Mouse (Mus musculus) thymus, postnatal 4 days (tissue): Measurements from ENCODE around the gene Mmp24.

Experiments used
- DNase-seq: peaks from one replicate; pipeline ENCODE4 v3.0.0; 2021

The Mmp24 gene

GRCm38 (mm10) chr2:155776824-155777687 lies 1.9 kb downstream of the Mmp24 start:
- DNase-seq, result no peak

GRCm38 (mm10) chr2:155777688-155777985 lies 2.5 kb downstream of the Mmp24 start:
- no peak for DNase-seq

GRCm38 (mm10) chr2:155778004-155778403 lies 2.9 kb downstream of the Mmp24 start:
- no peak for DNase-seq

GRCm38 (mm10) chr2:155779066-155779465 lies 3.9 kb downstream of the Mmp24 start:
- DNase-seq, result no peak

- no peak for DNase-seq
Observed at GRCm38 (mm10) chr2:155779506-155779905, 4.4 kb downstream of the Mmp24 start.

GRCm38 (mm10) chr2:155784534-155784933 lies 9.4 kb downstream of the Mmp24 start:
- no peak for DNase-seq

- no peak for DNase-seq
Observed at GRCm38 (mm10) chr2:155786905-155787304, 11.8 kb downstream of the Mmp24 start.

- DNase-seq, result no peak
Observed at GRCm38 (mm10) chr2:155787949-155788931, 13.1 kb downstream of the Mmp24 start.

GRCm38 (mm10) chr2:155792899-155793298 lies 17.8 kb downstream of the Mmp24 start:
- no peak for DNase-seq

- DNase-seq, result no peak
Observed at GRCm38 (mm10) chr2:155794674-155795445, 19.7 kb downstream of the Mmp24 start.

- DNase-seq, result no peak
Observed at GRCm38 (mm10) chr2:155798613-155799012, 23.5 kb downstream of the Mmp24 start.

GRCm38 (mm10) chr2:155802761-155803160 lies 27.6 kb downstream of the Mmp24 start:
- peak; percentile 62 for DNase-seq

GRCm38 (mm10) chr2:155804053-155804452 lies 28.9 kb downstream of the Mmp24 start:
- no peak for DNase-seq

GRCm38 (mm10) chr2:155805231-155805924 lies 30.2 kb downstream of the Mmp24 start:
- DNase-seq, result no peak

- no peak for DNase-seq
Observed at GRCm38 (mm10) chr2:155805925-155806255, 30.7 kb downstream of the Mmp24 start.

- no peak for DNase-seq
Observed at GRCm38 (mm10) chr2:155806548-155806947, 31.4 kb downstream of the Mmp24 start.

GRCm38 (mm10) chr2:155807408-155807807 lies 32.3 kb downstream of the Mmp24 start:
- DNase-seq, result no peak

- no peak for DNase-seq
Observed at GRCm38 (mm10) chr2:155809620-155810019, 34.5 kb downstream of the Mmp24 start.

GRCm38 (mm10) chr2:155811821-155812396 lies 36.8 kb downstream of the Mmp24 start:
- DNase-seq, result peak; percentile 90

- no peak for DNase-seq
Observed at GRCm38 (mm10) chr2:155812637-155813036, 37.5 kb downstream of the Mmp24 start.

- DNase-seq, result no peak
Observed at GRCm38 (mm10) chr2:155814829-155815228, 39.7 kb downstream of the Mmp24 start.

GRCm38 (mm10) chr2:155816179-155816578 lies 41.0 kb downstream of the Mmp24 start:
- DNase-seq, result no peak
